Mouse (Mus musculus): Measurements from ENCODE around the gene Usp22. TPM values are rescaled to one million over a fixed set of nuclear protein-coding genes. Genes with fewer than 3 reads are reported as not detected.
"Not testable (repeated sequence)": the region's sequence is repeated elsewhere in the genome, so short reads cannot be mapped to it uniquely, and the experiment has no call there.

Usp22 gene
- polyA plus RNA-seq, 1 experiment from 2014 or later: 273 TPM

GRCm38 (mm10) chr11:61143564-61144469 lies 31.0 kb downstream of the Usp22 start:
- DNase-seq (ENCODE audit: low spot score) (peak; percentile 20), ATAC-seq (ENCODE audit: low FRiP score) (no peak)
- Histone ChIP-seq H3K9ac (ENCODE audit: low read depth, low read length) (no peak overlapping the region), H3K27me3 (ENCODE audit: control insufficient read depth, insufficient read depth, low read length) (0 out of 2 replicates have a peak, but pooled peaks cover 2% of the 10 kb centered on the region), H3K4me3 (ENCODE audit: low read depth, low read length) (no peak overlapping the region), H3K9me3 (ENCODE audit: control insufficient read depth, low read length) (no peaks in the 10 kb centered on the region), H3K4me2 (replicated peaks; ENCODE audit: low read depth, low read length) (no peak overlapping the region), H3K4me1 (replicated peaks; ENCODE audit: control insufficient read depth, insufficient read depth, low read length) (peaks cover 6% of the 10 kb centered on the region; the same call in 1 of the 2 replicates), H3K36me3 (ENCODE audit: control insufficient read depth, insufficient read depth, low read length) (no peaks in the 10 kb centered on the region), H3K27ac (ENCODE audit: low read depth, low read length) (no peak overlapping the region)
- WGBS: 75% methylated on average over 7 of the region's 7 CpGs

GRCm38 (mm10) chr11:61142941-61143530 lies 31.8 kb downstream of the Usp22 start:
- DNase-seq (ENCODE audit: low spot score) (no peak), ATAC-seq (ENCODE audit: low FRiP score) (no peak)
- Histone ChIP-seq H3K9ac (ENCODE audit: low read depth, low read length) (no peak overlapping the region), H3K4me3 (ENCODE audit: low read depth, low read length) (no peak overlapping the region), H3K4me2 (replicated peaks; ENCODE audit: low read depth, low read length) (no peak overlapping the region), H3K9me3 (ENCODE audit: control insufficient read depth, low read length) (no peaks in the 10 kb centered on the region), H3K27ac (ENCODE audit: low read depth, low read length) (no peak overlapping the region), H3K27me3 (ENCODE audit: control insufficient read depth, insufficient read depth, low read length) (0 out of 2 replicates have a peak, but pooled peaks cover under 1% of the 10 kb centered on the region), H3K4me1 (replicated peaks; ENCODE audit: control insufficient read depth, insufficient read depth, low read length) (peaks cover 6% of the 10 kb centered on the region; the same call in 1 of the 2 replicates), H3K36me3 (ENCODE audit: control insufficient read depth, insufficient read depth, low read length) (no peaks in the 10 kb centered on the region)
- WGBS: 79% methylated on average over 6 of the region's 6 CpGs

- Histone ChIP-seq H3K4me3 (ENCODE audit: low read depth, low read length) (no peak overlapping the region), H3K9me3 (ENCODE audit: control insufficient read depth, low read length) (no peaks in the 10 kb centered on the region), H3K27me3 (ENCODE audit: control insufficient read depth, insufficient read depth, low read length) (no peaks in the 10 kb centered on the region), H3K27ac (ENCODE audit: low read depth, low read length) (no peak overlapping the region), H3K36me3 (ENCODE audit: control insufficient read depth, insufficient read depth, low read length) (no peaks in the 10 kb centered on the region), H3K9ac (ENCODE audit: low read depth, low read length) (no peak overlapping the region), H3K4me1 (replicated peaks; ENCODE audit: control insufficient read depth, insufficient read depth, low read length) (peaks cover 2% of the 10 kb centered on the region; the same call in 1 of the 2 replicates), H3K4me2 (replicated peaks; ENCODE audit: low read depth, low read length) (no peak overlapping the region)
- ATAC-seq (ENCODE audit: low FRiP score) (no peak), DNase-seq (ENCODE audit: low spot score) (no peak)
- 80% methylated on average over 3 of the region's 3 CpGs for WGBS
Measured at GRCm38 (mm10) chr11:61142262-61142661, 32.6 kb downstream of the Usp22 start.

GRCm38 (mm10) chr11:61141693-61142092 lies 33.2 kb downstream of the Usp22 start:
- no peak overlapping the region for H3K9ac ChIP-seq (ENCODE audit: low read depth, low read length)
- no peaks in the 10 kb centered on the region; the same call in 1 of the 2 replicates for H3K4me1 ChIP-seq (replicated peaks; ENCODE audit: control insufficient read depth, insufficient read depth, low read length)
- H3K36me3 ChIP-seq (ENCODE audit: control insufficient read depth, insufficient read depth, low read length): no peaks in the 10 kb centered on the region
- H3K4me2 ChIP-seq (replicated peaks; ENCODE audit: low read depth, low read length): no peak overlapping the region
- no peak overlapping the region for H3K4me3 ChIP-seq (ENCODE audit: low read depth, low read length)
- H3K9me3 ChIP-seq (ENCODE audit: control insufficient read depth, low read length): no peaks in the 10 kb centered on the region
- ATAC-seq (ENCODE audit: low FRiP score) (no peak), DNase-seq (ENCODE audit: low spot score) (no peak)
- H3K27ac ChIP-seq (ENCODE audit: low read depth, low read length): no peak overlapping the region
- H3K27me3 ChIP-seq (ENCODE audit: control insufficient read depth, insufficient read depth, low read length): no peaks in the 10 kb centered on the region
- 80% methylated on average over 2 of the region's 2 CpGs for WGBS

- Histone ChIP-seq H3K36me3 (ENCODE audit: control insufficient read depth, insufficient read depth, low read length) (no peaks in the 10 kb centered on the region), H3K9me3 (ENCODE audit: control insufficient read depth, low read length) (no peaks in the 10 kb centered on the region), H3K27ac (ENCODE audit: low read depth, low read length) (no peak overlapping the region), H3K27me3 (ENCODE audit: control insufficient read depth, insufficient read depth, low read length) (no peaks in the 10 kb centered on the region), H3K4me1 (replicated peaks; ENCODE audit: control insufficient read depth, insufficient read depth, low read length) (no peaks in the 10 kb centered on the region), H3K4me3 (ENCODE audit: low read depth, low read length) (no peak overlapping the region), H3K4me2 (replicated peaks; ENCODE audit: low read depth, low read length) (no peak overlapping the region), H3K9ac (ENCODE audit: low read depth, low read length) (no peak overlapping the region)
- WGBS: 83% methylated on average over 2 of the region's 2 CpGs
- ATAC-seq (ENCODE audit: low FRiP score) (no peak), DNase-seq (ENCODE audit: low spot score) (no peak)
Measured at GRCm38 (mm10) chr11:61132943-61133342, 41.9 kb downstream of the Usp22 start.

- not testable (repeated sequence) for H3K4me2 ChIP-seq (replicated peaks; ENCODE audit: low read depth, low read length); H3K4me3 ChIP-seq (ENCODE audit: low read depth, low read length); H3K9me3 ChIP-seq (ENCODE audit: control insufficient read depth, low read length); H3K27me3 ChIP-seq (ENCODE audit: control insufficient read depth, insufficient read depth, low read length); DNase-seq (ENCODE audit: low spot score); H3K4me1 ChIP-seq (replicated peaks; ENCODE audit: control insufficient read depth, insufficient read depth, low read length); H3K9ac ChIP-seq (ENCODE audit: low read depth, low read length); H3K36me3 ChIP-seq (ENCODE audit: control insufficient read depth, insufficient read depth, low read length); ATAC-seq (ENCODE audit: low FRiP score); H3K27ac ChIP-seq (ENCODE audit: low read depth, low read length)
- WGBS: 84% methylated on average over 4 of the region's 4 CpGs
Measured at GRCm38 (mm10) chr11:61130646-61131045, 44.2 kb downstream of the Usp22 start.

- H3K9me3 ChIP-seq (ENCODE audit: control insufficient read depth, low read length): no peaks in the 10 kb centered on the region
- no peak overlapping the region for H3K9ac ChIP-seq (ENCODE audit: low read depth, low read length)
- no peaks in the 10 kb centered on the region for H3K27me3 ChIP-seq (ENCODE audit: control insufficient read depth, insufficient read depth, low read length)
- ATAC-seq (ENCODE audit: low FRiP score) (no peak), DNase-seq (ENCODE audit: low spot score) (no peak)
- H3K4me1 ChIP-seq (replicated peaks; ENCODE audit: control insufficient read depth, insufficient read depth, low read length): no peaks in the 10 kb centered on the region
- H3K36me3 ChIP-seq (ENCODE audit: control insufficient read depth, insufficient read depth, low read length): no peaks in the 10 kb centered on the region
- 50% methylated on average over 10 of the region's 10 CpGs for WGBS
- no peak overlapping the region for H3K27ac ChIP-seq (ENCODE audit: low read depth, low read length)
- no peak overlapping the region for H3K4me2 ChIP-seq (replicated peaks; ENCODE audit: low read depth, low read length)
- H3K4me3 ChIP-seq (ENCODE audit: low read depth, low read length): no peak overlapping the region
Measured at GRCm38 (mm10) chr11:61129305-61129704, 45.5 kb downstream of the Usp22 start.

GRCm38 (mm10) chr11:61127421-61128055 lies 47.3 kb downstream of the Usp22 start:
- no peak overlapping the region for H3K9ac ChIP-seq (ENCODE audit: low read depth, low read length)
- H3K4me3 ChIP-seq (ENCODE audit: low read depth, low read length): no peak overlapping the region
- no peak for ATAC-seq (ENCODE audit: low FRiP score)

More at GRCm38 (mm10) chr11:61127421-61128055, 47.3 kb downstream of the Usp22 start:
- H3K36me3 ChIP-seq (ENCODE audit: control insufficient read depth, insufficient read depth, low read length): no peaks in the 10 kb centered on the region
- H3K27ac ChIP-seq (ENCODE audit: low read depth, low read length): no peak overlapping the region
- no peaks in the 10 kb centered on the region for H3K9me3 ChIP-seq (ENCODE audit: control insufficient read depth, low read length)
- no peaks in the 10 kb centered on the region for H3K27me3 ChIP-seq (ENCODE audit: control insufficient read depth, insufficient read depth, low read length)
- no peak overlapping the region for H3K4me2 ChIP-seq (replicated peaks; ENCODE audit: low read depth, low read length)
- H3K4me1 ChIP-seq (replicated peaks; ENCODE audit: control insufficient read depth, insufficient read depth, low read length): no peaks in the 10 kb centered on the region
- 90% methylated on average over 8 of the region's 8 CpGs for WGBS
- DNase-seq (ENCODE audit: low spot score): no peak

Data from hindbrain, embryonic 11.5 days (tissue).